25 mouse cellular contexts compared by ENCODE assay signal in the genomic region with DNA sequence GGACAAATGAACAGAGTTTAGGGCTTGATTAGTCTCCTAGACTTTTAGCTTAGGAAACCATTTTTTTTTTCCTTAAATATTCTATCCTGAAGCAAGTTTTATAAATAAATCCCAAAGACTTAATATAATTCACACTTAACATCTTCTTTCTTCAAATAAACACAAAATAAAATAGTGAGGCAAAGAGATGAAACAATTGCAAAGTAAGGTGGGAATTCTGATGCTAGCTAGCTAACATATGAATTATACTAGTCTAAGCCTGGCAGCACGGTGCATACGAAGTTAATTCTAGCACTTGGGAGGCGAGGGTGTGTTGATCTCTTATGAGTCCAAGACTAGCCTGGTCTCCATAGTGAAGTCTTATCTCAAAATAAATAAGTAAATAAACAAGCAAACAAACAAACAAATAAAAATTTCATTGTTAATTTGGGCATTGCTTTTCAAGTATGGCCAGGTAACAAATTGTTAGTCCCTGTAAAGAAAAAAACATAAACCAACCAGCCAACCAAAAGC. TPM values are rescaled to one million over a fixed set of nuclear protein-coding genes. Genes with fewer than 3 reads are reported as not detected.
A peak's percentile ranks its signal among the peaks of the same experiment; 100 is the strongest.
DNase-seq lines count a peak whose midpoint lies in the region; ATAC-seq and TF ChIP-seq lines count a peak whose summit lies in the region.
"Had no signal": no experiment of that assay in that cellular context is flagged by ENCODE, and none has a peak within 500 bp of the region (broad histone marks: within the 10 kb centered on the region; RNA-seq: fewer than 3 reads in every experiment).

No protein-coding gene starts in this region.

- 0 out of 2 replicates have a peak overlapping the region, but pooled peaks have one; percentile 82 for H3K9ac ChIP-seq in heart, embryonic 14.5 days (ENCODE audit: low read length)
- H3K9ac ChIP-seq in heart, embryonic 12.5 days = no peak overlapping the region
- no peak overlapping the region for H3K9ac ChIP-seq in liver, postnatal 0 days (replicated peaks)
- H3K9ac ChIP-seq: hindbrain, embryonic 13.5 days; neural tube, embryonic 12.5 days had no signal

- no peak overlapping the region for H3K27ac ChIP-seq in heart, embryonic 14.5 days (replicated peaks in 1 of 2; ENCODE audit: control insufficient read depth in 1 of 2, insufficient read depth in 1 of 2, low read depth in 2 of 2, low read length in 2 of 2)
- no peak overlapping the region for H3K27ac ChIP-seq in heart, embryonic 12.5 days (ENCODE audit: poor library complexity, severe bottlenecking)
- peak overlapping the region; percentile 90 for H3K27ac ChIP-seq in liver, postnatal 0 days (ENCODE audit: low read depth)
- H3K27ac ChIP-seq: embryonic facial prominence, embryonic 10.5 days; hindbrain, embryonic 13.5 days; layer of hippocampus, adult 2 months; limb, embryonic 10.5 days; neural tube, embryonic 12.5 days had no signal

- peaks cover 10% of the 10 kb centered on the region; the same call in 1 of the 2 replicates for H3K36me3 ChIP-seq in heart, embryonic 14.5 days (ENCODE audit: control insufficient read depth, insufficient read depth, low read length)
- H3K36me3 ChIP-seq in heart, embryonic 12.5 days = no peaks in the 10 kb centered on the region
- no peaks in the 10 kb centered on the region for H3K36me3 ChIP-seq in liver, postnatal 0 days (replicated peaks; ENCODE audit: insufficient read depth, low read length)
- H3K36me3 ChIP-seq: neural tube, embryonic 12.5 days had no signal

- no peak for TF ChIP-seq CTCF in liver, postnatal 0 days (IDR thresholded peaks at IDR 0.05; ENCODE audit: low read depth)

- peak; percentile 69 for DNase-seq in 416B (ENCODE audit: low read depth)
- DNase-seq in Muller cell, postnatal 12 days (ENCODE audit: inconsistent ontology term) = peak; percentile 45
- DNase-seq in liver, postnatal 0 days = no peak
- no peak for DNase-seq in spleen, postnatal 10 days (ENCODE audit: low spot score in 2 of 2)
- no peak for DNase-seq in urinary bladder, postnatal 4 days (ENCODE audit: low spot score in 2 of 2)
- no peak for DNase-seq in cerebellum, postnatal 25 days
- DNase-seq: adrenal gland, adult 2 months; B cell, adult 2 months; cerebellum, adult 11 months; heart, postnatal 10 days; kidney, postnatal 10 days; lung, adult 18-20 months; lung, postnatal 4 days; right cerebral cortex, postnatal 14 days; thymus, postnatal 4 days had no signal

- no peak for TF ChIP-seq EP300 in liver, postnatal 0 days (IDR thresholded peaks at IDR 0.05; ENCODE audit: low read depth)

- peaks cover 14 to 37% of the 10 kb centered on the region in 2 experiments for H3K4me1 ChIP-seq in heart, embryonic 14.5 days (ENCODE audit: control insufficient read depth in 2 of 2, insufficient read depth in 2 of 2, low read length in 2 of 2)
- H3K4me1 ChIP-seq in heart, embryonic 12.5 days (replicated peaks) = peaks cover 51% of the 10 kb centered on the region
- H3K4me1 ChIP-seq in liver, postnatal 0 days (ENCODE audit: insufficient read depth) = peaks cover 42% of the 10 kb centered on the region

- no peaks in the 10 kb centered on the region for H3K27me3 ChIP-seq in heart, embryonic 14.5 days (ENCODE audit: control insufficient read depth, insufficient read depth, low read length)
- H3K27me3 ChIP-seq in heart, embryonic 12.5 days (replicated peaks) = no peaks in the 10 kb centered on the region
- no peaks in the 10 kb centered on the region for H3K27me3 ChIP-seq in liver, postnatal 0 days (ENCODE audit: insufficient read depth, low read length)
- H3K27me3 ChIP-seq: hindbrain, embryonic 13.5 days; neural tube, embryonic 12.5 days had no signal

- H3K9me3 ChIP-seq in heart, embryonic 14.5 days (ENCODE audit: control insufficient read depth, low read length) = no peaks in the 10 kb centered on the region
- H3K9me3 ChIP-seq in heart, embryonic 12.5 days (replicated peaks) = no peaks in the 10 kb centered on the region
- H3K9me3 ChIP-seq in liver, postnatal 0 days (ENCODE audit: low read length) = no peaks in the 10 kb centered on the region
- H3K9me3 ChIP-seq: embryonic facial prominence, embryonic 10.5 days; hindbrain, embryonic 13.5 days; limb, embryonic 10.5 days; neural tube, embryonic 12.5 days had no signal

- no peak for ATAC-seq in heart, embryonic 14.5 days (ENCODE audit: insufficient number of reproducible peaks, insufficient read depth, low FRiP score, low read depth)
- no peak for ATAC-seq in heart, embryonic 12.5 days (ENCODE audit: insufficient number of reproducible peaks, low FRiP score)
- no peak for ATAC-seq in liver, postnatal 0 days
- ATAC-seq: forebrain, embryonic 14.5 days; intestine, embryonic 16.5 days had no signal

- WGBS in heart, embryonic 14.5 days = 81% methylated on average over 3 of the region's 3 CpGs
- WGBS in heart, embryonic 12.5 days = 84% methylated on average over 3 of the region's 3 CpGs
- 85% methylated on average over 3 of the region's 3 CpGs for WGBS in liver, postnatal 0 days (ENCODE audit: insufficient replicate concordance)

- peak overlapping the region in 1 of 2 experiments; percentile 54; a peak in 1 of 4 replicates for H3K4me3 ChIP-seq in heart, embryonic 14.5 days (ENCODE audit: control insufficient read depth in 1 of 2, insufficient read depth in 1 of 2, low read depth in 1 of 2, low read length in 2 of 2)
- no peak overlapping the region for H3K4me3 ChIP-seq in heart, embryonic 12.5 days
- peak overlapping the region; percentile 68; the same call in 1 of the 2 replicates for H3K4me3 ChIP-seq in liver, postnatal 0 days (ENCODE audit: low read depth, low read length)
- H3K4me3 ChIP-seq: embryonic facial prominence, embryonic 10.5 days; erythroblast, embryonic 14.5 days; hindbrain, embryonic 13.5 days; layer of hippocampus, adult 2 months; limb, embryonic 10.5 days; neural tube, embryonic 12.5 days had no signal

- peak overlapping the region; percentile 83 for H3K4me2 ChIP-seq in heart, embryonic 14.5 days (ENCODE audit: low read length)
- no peak overlapping the region for H3K4me2 ChIP-seq in heart, embryonic 12.5 days
- peak overlapping the region; percentile 64 for H3K4me2 ChIP-seq in liver, postnatal 0 days (ENCODE audit: low read depth, low read length)
- H3K4me2 ChIP-seq: hindbrain, embryonic 13.5 days; neural tube, embryonic 12.5 days had no signal

RNA-seq across cellular contexts. Expression of a gene that starts 38.6 kb away (rescaled TPM):
- polyA plus RNA-seq in heart, embryonic 14.5 days (2014; fragmentation: Nextera tagmentation; extraction: Ambion mirVana) = 12.0 and 13.2 TPM in 2 replicates
- polyA plus RNA-seq in heart, embryonic 12.5 days (2016; fragmentation: Nextera tagmentation; extraction: Ambion mirVana) = 11.1 and 11.4 TPM in 2 replicates
- polyA plus RNA-seq in liver, postnatal 0 days (2015; fragmentation: Nextera tagmentation; extraction: Ambion mirVana) = 4.3 and 4.4 TPM in 2 replicates

RNA-seq across cellular contexts. Expression of a gene that starts 38.8 kb away (rescaled TPM):
- 33.4 and 34.8 TPM in 2 replicates for polyA plus RNA-seq in heart, embryonic 14.5 days (2014; fragmentation: Nextera tagmentation; extraction: Ambion mirVana)
- polyA plus RNA-seq in heart, embryonic 12.5 days (2016; fragmentation: Nextera tagmentation; extraction: Ambion mirVana) = 56.8 and 57.1 TPM in 2 replicates
- polyA plus RNA-seq in liver, postnatal 0 days (2015; fragmentation: Nextera tagmentation; extraction: Ambion mirVana) = 20.6 and 23.6 TPM in 2 replicates

Comparison
In these comparisons a context has a peak if more than half of its experiments do, and no peak if none do; other contexts are left out.
1. DNase-seq: peak in 416B (single experiment) and Muller cell, postnatal 12 days (single experiment); none in liver, postnatal 0 days (single experiment), spleen, postnatal 10 days (0 of 2), urinary bladder, postnatal 4 days (0 of 2) and cerebellum, postnatal 25 days (0 of 2).